Mouse (Mus musculus): ENCODE data around the gene Timmdc1. TPM values are rescaled to one million over a fixed set of nuclear protein-coding genes. Genes with fewer than 3 reads are reported as not detected.

The Timmdc1 gene
- polyA plus RNA-seq, 1 experiment from 2014 or later = 39.6 TPM

Other genes with a start within 250 kb of the Timmdc1 start
- gene Nr1i2, start 227.8 kb downstream of the Timmdc1 start, polyA plus RNA-seq (2015; fragmentation: Nextera tagmentation; extraction: Ambion mirVana) = 0.07 TPM in 1 of 2 replicates, not detected in the other
- 0.36 and 0.45 TPM in 2 replicates for gene Maats1, start 180.5 kb downstream of the Timmdc1 start, polyA plus RNA-seq (2015; fragmentation: Nextera tagmentation; extraction: Ambion mirVana)
- 92.1 and 104 TPM in 2 replicates for gene Cox17, start 175.7 kb downstream of the Timmdc1 start, polyA plus RNA-seq (2015; fragmentation: Nextera tagmentation; extraction: Ambion mirVana)
- not detected in 2 replicates for gene Gm21987, start 175.6 kb downstream of the Timmdc1 start, polyA plus RNA-seq (2015; fragmentation: Nextera tagmentation; extraction: Ambion mirVana)
- gene Popdc2, start 160.5 kb downstream of the Timmdc1 start, polyA plus RNA-seq (2015; fragmentation: Nextera tagmentation; extraction: Ambion mirVana) = 0.67 and 0.99 TPM in 2 replicates
- gene Pla1a, start 89.5 kb downstream of the Timmdc1 start, polyA plus RNA-seq (2015; fragmentation: Nextera tagmentation; extraction: Ambion mirVana) = 0.48 and 0.75 TPM in 2 replicates
- gene Adprh, start 70.0 kb downstream of the Timmdc1 start, polyA plus RNA-seq (2015; fragmentation: Nextera tagmentation; extraction: Ambion mirVana) = 148 and 149 TPM in 2 replicates
- 0.46 and 0.56 TPM in 2 replicates for gene Cd80, start 67.1 kb downstream of the Timmdc1 start, polyA plus RNA-seq (2015; fragmentation: Nextera tagmentation; extraction: Ambion mirVana)
- 63.3 and 73.7 TPM in 2 replicates for gene Poglut1, start 27.6 kb upstream of the Timmdc1 start, polyA plus RNA-seq (2015; fragmentation: Nextera tagmentation; extraction: Ambion mirVana)
- gene Tmem39a, start 36.0 kb upstream of the Timmdc1 start, polyA plus RNA-seq (2015; fragmentation: Nextera tagmentation; extraction: Ambion mirVana) = 43.9 and 57.8 TPM in 2 replicates
- gene Arhgap31, start 190.6 kb upstream of the Timmdc1 start, polyA plus RNA-seq (2015; fragmentation: Nextera tagmentation; extraction: Ambion mirVana) = 5.8 and 7.0 TPM in 2 replicates
- 24.8 and 28.5 TPM in 2 replicates for gene B4galt4, start 219.6 kb upstream of the Timmdc1 start, polyA plus RNA-seq (2015; fragmentation: Nextera tagmentation; extraction: Ambion mirVana)

Measured in neural tube, embryonic 13.5 days (tissue).